Mouse (Mus musculus) layer of hippocampus, adult 9-11 months (tissue): ENCODE results near the gene Bco2.

ENCODE experiments used
- DNase-seq: peaks from one replicate; pipeline ENCODE4 v3.0.0; 2022

The Bco2 gene

GRCm38 (mm10) chr9:50555094-50555446, at the start of gene Bco2:
Bco2 (minus strand) TSS chr9:50555181.
- no peak for DNase-seq

- no peak for DNase-seq
Measured at GRCm38 (mm10) chr9:50604338-50604737, 49.4 kb upstream of the Bco2 start.

- DNase-seq = no peak
Measured at GRCm38 (mm10) chr9:50603998-50604324, 49.0 kb upstream of the Bco2 start.

GRCm38 (mm10) chr9:50603189-50603997, 48.4 kb upstream of the Bco2 start, which contains the start of the genes Sdhd and Timm8b:
Sdhd (minus strand) TSS chr9:50603812.
Timm8b (plus strand) TSS chr9:50603910.
- peak; percentile 96 for DNase-seq

GRCm38 (mm10) chr9:50602055-50602845, 47.3 kb upstream of the Bco2 start:
- DNase-seq = no peak

GRCm38 (mm10) chr9:50601536-50601935, 46.6 kb upstream of the Bco2 start:
- no peak for DNase-seq

GRCm38 (mm10) chr9:50596973-50597372, 42.0 kb upstream of the Bco2 start:
- no peak for DNase-seq

GRCm38 (mm10) chr9:50594794-50595417, 39.9 kb upstream of the Bco2 start:
- DNase-seq = no peak

- DNase-seq = no peak
Measured at GRCm38 (mm10) chr9:50593544-50593943, 38.6 kb upstream of the Bco2 start.

GRCm38 (mm10) chr9:50592955-50593354, 38.0 kb upstream of the Bco2 start:
- DNase-seq = no peak

GRCm38 (mm10) chr9:50590856-50591518, 36.0 kb upstream of the Bco2 start:
- DNase-seq = no peak

GRCm38 (mm10) chr9:50586955-50587354, 32.0 kb upstream of the Bco2 start:
- no peak for DNase-seq

- no peak for DNase-seq
Measured at GRCm38 (mm10) chr9:50585145-50585818, 30.3 kb upstream of the Bco2 start.

- no peak for DNase-seq
Measured at GRCm38 (mm10) chr9:50580370-50580769, 25.4 kb upstream of the Bco2 start.

- no peak for DNase-seq
Measured at GRCm38 (mm10) chr9:50569599-50570525, 14.9 kb upstream of the Bco2 start.

GRCm38 (mm10) chr9:50567881-50568280, 12.9 kb upstream of the Bco2 start:
- DNase-seq = no peak

- DNase-seq = no peak
Measured at GRCm38 (mm10) chr9:50567372-50567771, 12.4 kb upstream of the Bco2 start.

- no peak for DNase-seq
Measured at GRCm38 (mm10) chr9:50565940-50566339, 11.0 kb upstream of the Bco2 start.

- no peak for DNase-seq
Measured at GRCm38 (mm10) chr9:50565173-50565572, 10.2 kb upstream of the Bco2 start.

GRCm38 (mm10) chr9:50561918-50562360, 7.0 kb upstream of the Bco2 start:
- no peak for DNase-seq
